In the genomic region with DNA sequence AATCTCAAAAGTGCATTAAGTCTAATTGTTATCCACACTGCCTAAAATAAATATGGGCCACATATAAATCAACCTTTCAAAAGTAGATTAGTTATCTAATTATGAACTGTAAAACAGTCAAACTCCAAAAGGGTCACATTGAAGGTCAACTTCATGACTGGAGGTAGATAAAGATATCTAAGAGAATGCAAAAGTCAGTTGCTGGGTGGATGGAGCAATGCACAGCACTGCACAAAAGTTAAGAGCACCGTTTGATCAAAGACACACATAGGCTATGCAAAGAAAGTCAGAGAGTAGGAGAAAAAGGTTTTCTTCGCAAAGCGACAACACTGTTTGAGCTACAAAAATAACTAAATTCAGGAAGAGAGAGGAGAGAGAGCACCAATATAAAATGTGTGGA, we compare ENCODE assay signal across 23 mouse cellular contexts. TPM values are rescaled to one million over a fixed set of nuclear protein-coding genes. Genes with fewer than 3 reads are reported as not detected.
"Had no signal": no experiment of that assay in that cellular context is flagged by ENCODE, and none has a peak within 500 bp of the region (broad histone marks: within the 10 kb centered on the region; RNA-seq: fewer than 3 reads in every experiment).

No protein-coding gene starts in this region.

- H3K4me2 ChIP-seq: neural tube, embryonic 12.5 days; neural tube, embryonic 13.5 days; neural tube, embryonic 15.5 days had no signal

- H3K4me3 ChIP-seq: neural tube, embryonic 12.5 days; neural tube, embryonic 13.5 days; neural tube, embryonic 15.5 days had no signal

- H3K4me1 ChIP-seq: neural tube, embryonic 12.5 days; neural tube, embryonic 13.5 days; neural tube, embryonic 15.5 days had no signal

- DNase-seq: retina, postnatal 1 day; right cerebral cortex, adult 18-20 months; right cerebral cortex, postnatal 14 days; right cerebral cortex, postnatal 25 days; right cerebral cortex, postnatal 4 days; spleen, adult 18-20 months; thymus, adult 18-20 months; thymus, adult 2 months; thymus, postnatal 14 days; thymus, postnatal 25 days; thymus, postnatal 36 days; thymus, postnatal 4 days had no signal

- H3K27me3 ChIP-seq: neural tube, embryonic 12.5 days; neural tube, embryonic 13.5 days; neural tube, embryonic 15.5 days had no signal

- H3K36me3 ChIP-seq: neural tube, embryonic 12.5 days; neural tube, embryonic 13.5 days; neural tube, embryonic 15.5 days had no signal

- H3K9me3 ChIP-seq: neural tube, embryonic 12.5 days; neural tube, embryonic 13.5 days; neural tube, embryonic 15.5 days had no signal

- H3K27ac ChIP-seq: neural tube, embryonic 12.5 days; neural tube, embryonic 13.5 days; neural tube, embryonic 15.5 days had no signal

- H3K9ac ChIP-seq: neural tube, embryonic 12.5 days; neural tube, embryonic 13.5 days; neural tube, embryonic 15.5 days had no signal

RNA-seq across cellular contexts. Expression of a gene that starts 10.1 kb away (rescaled TPM):
- polyA plus RNA-seq: neural tube, embryonic 11.5 days; neural tube, embryonic 12.5 days; neural tube, embryonic 13.5 days; neural tube, embryonic 14.5 days; neural tube, embryonic 15.5 days; small intestine, adult 2 months; spleen, adult 2 months; stomach, embryonic 16.5 days; testis, adult 2 months; thymus, adult 2 months; thymus, postnatal 0 days; urinary bladder, adult 2 months had no signal

RNA-seq across cellular contexts. Expression of a gene that starts 16.8 kb away (rescaled TPM):
- polyA plus RNA-seq: neural tube, embryonic 11.5 days; neural tube, embryonic 12.5 days; neural tube, embryonic 13.5 days; neural tube, embryonic 14.5 days; neural tube, embryonic 15.5 days; small intestine, adult 2 months; spleen, adult 2 months; stomach, embryonic 16.5 days; testis, adult 2 months; thymus, adult 2 months; thymus, postnatal 0 days; urinary bladder, adult 2 months had no signal

RNA-seq across cellular contexts. Expression of a gene that starts 38.8 kb away (rescaled TPM):
- polyA plus RNA-seq: neural tube, embryonic 11.5 days; neural tube, embryonic 12.5 days; neural tube, embryonic 13.5 days; neural tube, embryonic 14.5 days; neural tube, embryonic 15.5 days; small intestine, adult 2 months; spleen, adult 2 months; stomach, embryonic 16.5 days; testis, adult 2 months; thymus, adult 2 months; thymus, postnatal 0 days; urinary bladder, adult 2 months had no signal

RNA-seq across cellular contexts. Expression of a gene that starts 39.2 kb away (rescaled TPM):
- polyA plus RNA-seq: neural tube, embryonic 11.5 days; neural tube, embryonic 12.5 days; neural tube, embryonic 13.5 days; neural tube, embryonic 14.5 days; neural tube, embryonic 15.5 days; small intestine, adult 2 months; spleen, adult 2 months; stomach, embryonic 16.5 days; testis, adult 2 months; thymus, adult 2 months; thymus, postnatal 0 days; urinary bladder, adult 2 months had no signal

RNA-seq across cellular contexts. Expression of a gene that starts 55.8 kb away (rescaled TPM):
- polyA plus RNA-seq: neural tube, embryonic 11.5 days; neural tube, embryonic 12.5 days; neural tube, embryonic 13.5 days; neural tube, embryonic 14.5 days; neural tube, embryonic 15.5 days; small intestine, adult 2 months; spleen, adult 2 months; stomach, embryonic 16.5 days; testis, adult 2 months; thymus, adult 2 months; thymus, postnatal 0 days; urinary bladder, adult 2 months had no signal
